Mouse (Mus musculus) spleen, adult 2 months (tissue): ENCODE results near the gene Chrm1. TPM values are rescaled to one million over a fixed set of nuclear protein-coding genes. Genes with fewer than 3 reads are reported as not detected.

ENCODE experiments used
- polyA plus RNA-seq: library from polyadenylated mRNA; depleted of rRNA; stranded (reverse); fragments of >200 nt; gene quantifications from 2 replicates; pipeline ENCODE4 v1.2.3, GENCODE M21; 2012; rRNA removed

Chrm1 gene
- polyA plus RNA-seq, 1 experiment = 0.07 TPM

Other genes with a start within 250 kb of the Chrm1 start
- 0.06 TPM in 1 of 2 replicates, not detected in the other for gene Slc22a8, start 72.5 kb upstream of the Chrm1 start, polyA plus RNA-seq
- 0.08 TPM in 1 of 2 replicates, not detected in the other for gene Slc22a6, start 45.8 kb upstream of the Chrm1 start, polyA plus RNA-seq
- 122 and 129 TPM in 2 replicates for gene Slc3a2, start 59.6 kb downstream of the Chrm1 start, polyA plus RNA-seq
- gene Wdr74, start 72.0 kb downstream of the Chrm1 start, polyA plus RNA-seq = 26.2 and 30.2 TPM in 2 replicates
- not detected in 2 replicates for gene 1700092M07Rik, start 76.9 kb downstream of the Chrm1 start, polyA plus RNA-seq
- gene Stx5a, start 77.6 kb downstream of the Chrm1 start, polyA plus RNA-seq = 52.8 and 53.0 TPM in 2 replicates
- gene Nxf1, start 93.3 kb downstream of the Chrm1 start, polyA plus RNA-seq = 80.2 and 104 TPM in 2 replicates
- 86.1 and 135 TPM in 2 replicates for gene Tmem223, start 107.2 kb downstream of the Chrm1 start, polyA plus RNA-seq
- 87.9 and 117 TPM in 2 replicates for gene Tmem179b, start 110.7 kb downstream of the Chrm1 start, polyA plus RNA-seq
- gene Taf6l, start 122.6 kb downstream of the Chrm1 start, polyA plus RNA-seq = 11.3 and 15.8 TPM in 2 replicates
- gene Polr2g, start 134.8 kb downstream of the Chrm1 start, polyA plus RNA-seq = 27.9 and 30.3 TPM in 2 replicates
- 2.4 and 2.5 TPM in 2 replicates for gene Zbtb3, start 138.8 kb downstream of the Chrm1 start, polyA plus RNA-seq
- 13.2 and 14.2 TPM in 2 replicates for gene Ttc9c, start 155.5 kb downstream of the Chrm1 start, polyA plus RNA-seq
- gene Hnrnpul2, start 156.2 kb downstream of the Chrm1 start, polyA plus RNA-seq = 22.0 and 25.4 TPM in 2 replicates
- not detected in 2 replicates for gene AC129217.1, start 166.0 kb downstream of the Chrm1 start, polyA plus RNA-seq
- 91.7 and 116 TPM in 2 replicates for gene Bscl2, start 173.7 kb downstream of the Chrm1 start, polyA plus RNA-seq
- 0.05 and 0.09 TPM in 2 replicates for gene Gng3, start 175.4 kb downstream of the Chrm1 start, polyA plus RNA-seq
- gene Lrrn4cl, start 187.0 kb downstream of the Chrm1 start, polyA plus RNA-seq = 0.23 and 0.27 TPM in 2 replicates
- gene Ubxn1, start 207.7 kb downstream of the Chrm1 start, polyA plus RNA-seq = 57.9 and 80.6 TPM in 2 replicates
- gene Uqcc3, start 217.1 kb downstream of the Chrm1 start, polyA plus RNA-seq = 20.8 and 27.9 TPM in 2 replicates
- 0.94 and 1.4 TPM in 2 replicates for gene Lbhd1, start 219.9 kb downstream of the Chrm1 start, polyA plus RNA-seq
- not detected in 2 replicates for gene Gm49403, start 220.1 kb downstream of the Chrm1 start, polyA plus RNA-seq
- gene 1810009A15Rik, start 225.1 kb downstream of the Chrm1 start, polyA plus RNA-seq = 11.5 and 15.2 TPM in 2 replicates
- gene Gm49416, start 225.1 kb downstream of the Chrm1 start, polyA plus RNA-seq = 1.2 TPM in 1 of 2 replicates, not detected in the other
- gene Ints5, start 229.2 kb downstream of the Chrm1 start, polyA plus RNA-seq = 21.2 and 27.5 TPM in 2 replicates
- 85.2 and 86.9 TPM in 2 replicates for gene Ganab, start 234.3 kb downstream of the Chrm1 start, polyA plus RNA-seq